Mouse (Mus musculus) urinary bladder, postnatal 36 days (tissue): ENCODE results near the gene Inpp5b.
"Not testable (repeated sequence)": the region's sequence is repeated elsewhere in the genome, so short reads cannot be mapped to it uniquely, and the experiment has no call there.

ENCODE experiments used
- DNase-seq, 2 experiments: peaks; one replicate each; pipeline ENCODE4 v3.0.0; 2022; ENCODE audit warnings: low spot score in 2 of 2, mixed read lengths in 1 of 2

Inpp5b gene

GRCm38 (mm10) chr4:124741376-124742343, at the start of gene Inpp5b:
TSS of gene Inpp5b (plus strand) at chr4:124741850.
- peak; percentile 76 to 78 for DNase-seq

- DNase-seq: no peak
Observed at GRCm38 (mm10) chr4:124692416-124692861, 49.2 kb upstream of the Inpp5b start.

- peak; percentile 75 to 86 for DNase-seq
Observed at GRCm38 (mm10) chr4:124693135-124693894, 48.3 kb upstream of the Inpp5b start, which contains the start of gene Utp11. TSS of gene Utp11 (minus strand) at chr4:124693600.

DNA sequence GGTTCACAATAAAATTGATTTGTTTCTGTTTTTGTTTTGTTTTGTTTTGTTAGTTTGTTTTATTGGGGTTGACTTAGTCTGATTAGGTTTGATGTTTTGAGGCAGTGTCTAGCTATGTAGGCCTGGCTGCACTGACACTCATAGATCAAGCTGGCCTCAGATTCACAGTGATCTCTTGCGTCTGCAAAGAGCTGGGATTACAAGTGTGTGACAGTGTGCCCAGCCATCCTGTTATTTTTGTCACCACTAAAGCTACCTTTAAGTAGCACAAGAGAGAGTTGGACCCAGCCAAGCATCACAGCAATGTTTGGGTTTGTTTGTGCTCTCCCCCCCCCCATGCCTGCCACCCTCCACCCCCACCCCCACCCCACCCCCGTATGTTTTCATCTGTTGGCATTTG, 47.1 kb upstream of the Inpp5b start:
- no peak for DNase-seq

DNA sequence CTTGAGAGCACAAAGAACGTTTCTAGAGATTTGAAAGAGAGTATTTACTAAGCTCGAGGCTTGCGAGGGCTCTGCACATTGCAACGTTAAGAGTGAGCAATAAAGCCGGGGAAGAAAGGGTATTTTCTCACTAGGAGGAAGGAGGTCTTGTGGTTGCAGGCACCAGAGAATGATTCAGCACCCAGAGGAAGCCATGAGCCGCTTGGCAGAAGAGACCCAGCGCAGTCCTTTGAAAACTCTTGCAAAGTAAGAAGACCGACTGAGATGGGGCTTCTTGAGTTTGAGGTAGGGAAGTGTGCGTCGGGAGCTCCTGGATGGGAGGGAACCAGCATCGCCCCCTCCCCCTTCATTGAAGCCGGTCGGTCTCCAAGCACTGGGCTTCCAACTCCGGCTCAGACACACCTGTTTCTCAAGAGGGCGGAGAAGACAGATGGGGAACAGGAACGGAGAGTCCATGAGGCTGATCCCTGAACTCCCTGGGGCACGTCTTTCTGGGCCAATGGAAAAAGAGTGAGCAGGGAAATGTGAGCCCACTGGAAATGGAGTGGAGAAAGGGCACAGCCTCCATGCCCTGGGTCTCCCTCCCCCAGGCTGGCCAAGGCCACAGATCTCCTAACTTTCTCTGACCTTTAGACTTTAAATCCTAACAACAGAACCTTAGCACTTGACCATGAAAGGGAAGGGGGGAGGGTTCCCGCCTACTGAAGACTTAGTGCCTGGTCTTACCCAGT, 45.7 kb upstream of the Inpp5b start:
- no peak for DNase-seq

DNA sequence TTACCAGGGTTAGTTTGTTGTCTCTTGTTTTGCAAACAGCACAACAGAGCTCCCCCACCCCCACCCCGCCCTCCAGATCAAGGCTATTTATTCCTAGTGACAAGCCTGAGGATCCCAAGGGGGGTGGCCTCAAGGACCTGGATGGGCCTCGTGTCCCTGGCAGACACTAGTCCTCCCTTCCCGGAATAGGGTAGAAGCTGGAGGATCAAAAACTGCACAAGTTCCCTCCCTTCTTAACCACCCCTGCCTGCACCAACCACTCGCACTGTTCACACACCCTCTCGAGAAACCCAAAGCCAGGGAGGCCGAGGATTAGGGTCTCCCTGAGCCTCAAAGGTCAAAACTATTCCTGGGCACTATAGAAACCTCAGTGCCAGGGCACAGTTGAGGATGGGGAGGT, 41.9 kb upstream of the Inpp5b start:
- DNase-seq: no peak

- no peak for DNase-seq
Observed at GRCm38 (mm10) chr4:124700248-124700971, 41.2 kb upstream of the Inpp5b start, which contains the start of gene Fhl3. TSS of gene Fhl3 (plus strand) at chr4:124700701.

GRCm38 (mm10) chr4:124701052-124701845, 40.4 kb upstream of the Inpp5b start:
- no peak for DNase-seq

GRCm38 (mm10) chr4:124701916-124702315, 39.7 kb upstream of the Inpp5b start:
- DNase-seq: no peak

DNA sequence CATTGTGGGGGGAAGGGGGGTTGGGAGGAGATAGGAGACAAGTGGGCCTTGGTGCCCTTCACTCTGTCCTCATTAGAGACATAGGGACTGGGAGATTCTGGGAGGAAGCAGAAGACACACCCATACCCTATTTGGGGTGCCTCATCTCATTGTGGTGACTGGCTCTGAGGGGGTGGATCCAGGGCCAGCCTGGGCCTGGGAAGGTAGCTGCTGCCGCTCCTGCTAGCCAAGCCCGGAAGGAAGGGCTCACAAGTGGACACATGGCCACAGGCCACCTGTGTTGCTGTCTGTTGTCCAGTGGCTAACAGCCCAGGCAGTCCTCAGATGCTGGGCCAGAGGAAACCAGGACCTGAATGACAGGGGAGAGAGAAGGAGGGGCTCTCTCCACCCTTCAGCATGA, 38.2 kb upstream of the Inpp5b start:
- DNase-seq: no peak

DNA sequence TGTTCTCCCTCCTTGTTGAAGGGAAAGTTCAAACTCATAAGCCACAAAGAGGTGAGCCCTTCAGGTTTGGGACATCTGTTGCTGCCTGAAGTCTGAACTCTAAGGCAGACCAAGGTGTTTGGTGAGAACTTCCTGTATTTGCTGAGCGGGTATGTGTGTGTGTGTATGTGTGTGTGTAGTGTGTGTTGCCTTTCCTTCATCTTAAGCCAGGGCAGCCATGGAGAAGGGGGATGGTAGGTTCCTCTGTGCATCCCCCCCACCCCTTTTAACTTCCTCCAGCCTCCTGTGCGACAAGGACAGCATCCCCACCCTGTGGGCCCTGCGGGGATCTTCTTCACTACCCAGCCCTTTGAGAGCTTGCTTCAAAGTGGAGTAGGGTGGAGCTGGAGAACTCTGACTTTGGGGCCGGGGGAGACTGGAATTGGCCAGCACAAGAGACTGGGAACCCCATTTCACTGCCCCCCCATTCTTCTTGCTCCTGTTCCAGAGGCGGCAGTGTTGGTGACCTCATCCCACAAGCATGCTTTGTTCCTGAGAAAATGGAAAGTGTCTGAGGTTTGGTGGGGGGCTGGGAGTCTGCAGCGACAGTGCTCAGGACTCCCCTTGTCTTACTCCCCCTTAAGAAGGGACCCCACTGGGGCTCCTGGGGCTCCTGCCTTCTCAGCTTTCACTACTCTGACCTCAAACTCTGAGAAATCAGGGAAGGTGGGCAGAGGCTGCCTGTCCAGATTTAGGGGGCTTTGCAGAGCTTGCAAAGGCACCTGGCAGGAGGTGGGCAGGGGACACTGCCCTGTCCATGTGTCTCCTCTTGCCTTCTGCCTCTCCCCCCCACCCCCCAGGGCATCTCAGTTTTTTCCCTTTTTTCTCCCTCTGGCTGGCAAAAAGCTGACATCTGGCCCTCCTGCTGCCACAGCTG, 37.5 kb upstream of the Inpp5b start:
- no peak for DNase-seq

DNA sequence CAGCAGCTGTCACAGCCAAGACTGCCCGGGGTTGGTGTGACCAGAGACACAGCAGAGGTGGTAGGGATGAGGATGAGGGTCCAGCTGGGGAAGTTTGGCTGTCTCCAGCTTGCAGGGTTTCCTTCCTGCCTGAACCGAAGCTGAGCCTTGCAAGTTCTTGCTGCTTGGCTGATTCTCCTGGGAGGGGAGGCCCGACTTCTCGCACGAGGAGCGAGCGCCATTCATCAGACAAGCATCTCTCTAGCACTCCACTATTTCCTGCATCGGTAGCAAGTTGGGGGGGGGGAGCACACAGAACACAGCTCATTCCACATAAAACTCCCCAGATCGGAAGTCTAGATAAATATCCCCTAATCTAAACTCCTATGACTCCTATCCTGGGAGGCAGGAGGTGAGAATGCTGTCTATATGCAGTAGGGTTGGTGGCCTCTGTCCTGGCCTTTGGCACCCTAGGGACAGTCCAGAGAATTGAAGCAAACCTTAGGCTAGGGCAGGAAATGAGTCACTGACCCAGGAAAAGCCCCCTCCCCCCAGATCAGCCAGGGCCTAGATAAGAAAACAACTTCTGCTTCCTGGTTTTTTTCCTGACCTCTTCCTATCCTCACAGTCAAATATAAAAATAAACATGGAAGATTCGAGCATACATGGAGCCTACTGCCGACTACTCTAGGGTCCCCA, 36.7 kb upstream of the Inpp5b start:
- no peak for DNase-seq

GRCm38 (mm10) chr4:124705661-124706269, 35.9 kb upstream of the Inpp5b start:
- no peak for DNase-seq

DNA sequence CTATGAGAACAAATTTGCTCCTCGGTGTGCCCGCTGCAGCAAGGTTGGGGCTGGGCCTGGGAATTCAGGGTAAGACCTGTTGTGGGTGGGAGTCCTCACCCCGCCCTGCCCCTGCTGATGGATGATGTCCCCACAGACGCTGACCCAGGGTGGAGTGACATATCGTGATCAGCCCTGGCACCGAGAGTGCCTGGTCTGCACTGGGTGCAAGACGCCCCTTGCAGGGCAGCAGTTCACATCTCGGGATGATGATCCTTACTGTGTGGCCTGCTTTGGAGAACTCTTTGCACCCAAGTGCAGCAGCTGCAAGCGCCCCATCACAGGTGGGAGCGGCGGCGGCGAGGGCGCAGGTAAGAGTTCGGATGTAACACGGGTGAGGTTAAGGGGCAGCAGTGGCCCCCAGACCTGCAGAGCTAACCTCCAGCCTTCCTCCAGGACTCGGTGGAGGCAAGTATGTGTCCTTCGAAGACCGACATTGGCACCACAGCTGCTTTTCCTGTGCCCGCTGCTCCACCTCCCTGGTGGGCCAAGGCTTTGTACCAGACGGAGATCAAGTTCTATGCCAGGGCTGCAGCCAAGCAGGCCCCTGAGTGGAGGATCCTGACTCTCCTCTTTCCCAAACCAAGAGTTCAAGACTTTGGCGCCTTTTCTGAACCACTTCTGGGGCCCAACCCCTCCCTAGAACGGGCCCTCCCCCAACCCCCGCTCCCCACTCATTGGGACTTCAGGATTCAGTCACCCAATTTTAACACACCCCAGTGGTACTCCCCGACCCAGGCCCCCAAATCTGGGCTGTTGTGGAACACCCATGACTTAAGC, 34.1 kb upstream of the Inpp5b start:
- not testable (repeated sequence) for DNase-seq

- not testable (repeated sequence) for DNase-seq
Observed at GRCm38 (mm10) chr4:124708200-124708517, 33.5 kb upstream of the Inpp5b start.

GRCm38 (mm10) chr4:124708518-124709477, 32.9 kb upstream of the Inpp5b start:
- peak; percentile 85 to 91 for DNase-seq
